Mouse (Mus musculus): Measurements from ENCODE around the gene Enpp1. TPM values are rescaled to one million over a fixed set of nuclear protein-coding genes. Genes with fewer than 3 reads are reported as not detected.

The Enpp1 gene
- polyA plus RNA-seq, 1 experiment = 4.8 TPM

GRCm38 (mm10) chr10:24596869-24597339, 115.1 kb downstream of the Enpp1 start:
- Histone ChIP-seq H3K4me3 (replicated peaks; ENCODE audit: control insufficient read depth, low read depth, low read length) (no peak overlapping the region), H3K27ac (ENCODE audit: control insufficient read depth, insufficient read depth, low read depth, low read length, poor library complexity) (no peak overlapping the region), H3K4me1 (ENCODE audit: control insufficient read depth, insufficient read depth, low read length) (no peaks in the 10 kb centered on the region)
- WGBS = 78% methylated on average over 7 of the region's 7 CpGs
- TF ChIP-seq CTCF (IDR thresholded peaks at IDR 0.05; ENCODE audit: control insufficient read depth, insufficient read depth, low read length) (no peak), POLR2A (IDR thresholded peaks at IDR 0.05; ENCODE audit: borderline replicate concordance, control insufficient read depth, low read depth, low read length) (no peak)

- no peak overlapping the region; the same call in 1 of the 2 replicates for H3K27ac ChIP-seq (ENCODE audit: control insufficient read depth, insufficient read depth, low read depth, low read length, poor library complexity)
- 52% methylated on average over 31 of the region's 31 CpGs for WGBS
Observed at GRCm38 (mm10) chr10:24596003-24596868, 115.7 kb downstream of the Enpp1 start.

GRCm38 (mm10) chr10:24595250-24596002, 116.5 kb downstream of the Enpp1 start, which contains the start of gene Ccn2:
Gene Ccn2, plus strand, starts transcription at chr10:24595442.
- no peaks in the 10 kb centered on the region for H3K4me1 ChIP-seq (ENCODE audit: control insufficient read depth, insufficient read depth, low read length)
- 2% methylated on average over 53 of the region's 53 CpGs for WGBS
- peak within 1 kb of the TSS; percentile 61; the same call in 1 of the 2 replicates for H3K27ac ChIP-seq (ENCODE audit: control insufficient read depth, insufficient read depth, low read depth, low read length, poor library complexity)
- peak within 1 kb of the TSS; percentile 54 for H3K4me3 ChIP-seq (replicated peaks; ENCODE audit: control insufficient read depth, low read depth, low read length)
- peak; percentile 31; the same call in 1 of the 2 replicates for TF ChIP-seq POLR2A (IDR thresholded peaks at IDR 0.05; ENCODE audit: borderline replicate concordance, control insufficient read depth, low read depth, low read length)
- TF ChIP-seq CTCF (IDR thresholded peaks at IDR 0.05; ENCODE audit: control insufficient read depth, insufficient read depth, low read length) = no peak

More at GRCm38 (mm10) chr10:24596003-24596868, 115.7 kb downstream of the Enpp1 start:
- TF ChIP-seq POLR2A (IDR thresholded peaks at IDR 0.05; ENCODE audit: borderline replicate concordance, control insufficient read depth, low read depth, low read length) = no peak
- no peak for TF ChIP-seq CTCF (IDR thresholded peaks at IDR 0.05; ENCODE audit: control insufficient read depth, insufficient read depth, low read length)
- peak overlapping the region; percentile 31 for H3K4me3 ChIP-seq (replicated peaks; ENCODE audit: control insufficient read depth, low read depth, low read length)
- H3K4me1 ChIP-seq (ENCODE audit: control insufficient read depth, insufficient read depth, low read length) = no peaks in the 10 kb centered on the region

GRCm38 (mm10) chr10:24593556-24593955, 118.4 kb downstream of the Enpp1 start:
- Histone ChIP-seq H3K4me3 (replicated peaks; ENCODE audit: control insufficient read depth, low read depth, low read length) (no peak overlapping the region), H3K27ac (ENCODE audit: control insufficient read depth, insufficient read depth, low read depth, low read length, poor library complexity) (no peak overlapping the region), H3K4me1 (ENCODE audit: control insufficient read depth, insufficient read depth, low read length) (no peaks in the 10 kb centered on the region)
- no peak for TF ChIP-seq POLR2A (IDR thresholded peaks at IDR 0.05; ENCODE audit: borderline replicate concordance, control insufficient read depth, low read depth, low read length)
- 71% methylated on average over 4 of the region's 4 CpGs for WGBS

GRCm38 (mm10) chr10:24592969-24593368, 119.0 kb downstream of the Enpp1 start:
- no peak overlapping the region for H3K4me3 ChIP-seq (replicated peaks; ENCODE audit: control insufficient read depth, low read depth, low read length)

GRCm38 (mm10) chr10:24592318-24592717, 119.6 kb downstream of the Enpp1 start:
- Histone ChIP-seq H3K4me1 (ENCODE audit: control insufficient read depth, insufficient read depth, low read length) (no peaks in the 10 kb centered on the region), H3K4me3 (replicated peaks; ENCODE audit: control insufficient read depth, low read depth, low read length) (no peak overlapping the region), H3K27ac (ENCODE audit: control insufficient read depth, insufficient read depth, low read depth, low read length, poor library complexity) (no peak overlapping the region)
- WGBS = 10% methylated on average over 2 of the region's 2 CpGs
- TF ChIP-seq CTCF (IDR thresholded peaks at IDR 0.05; ENCODE audit: control insufficient read depth, insufficient read depth, low read length) (no peak), POLR2A (IDR thresholded peaks at IDR 0.05; ENCODE audit: borderline replicate concordance, control insufficient read depth, low read depth, low read length) (no peak)

More at GRCm38 (mm10) chr10:24592969-24593368, 119.0 kb downstream of the Enpp1 start:
- TF ChIP-seq POLR2A (IDR thresholded peaks at IDR 0.05; ENCODE audit: borderline replicate concordance, control insufficient read depth, low read depth, low read length) (no peak), CTCF (IDR thresholded peaks at IDR 0.05; ENCODE audit: control insufficient read depth, insufficient read depth, low read length) (no peak)
- WGBS = 2% methylated on average over 7 of the region's 7 CpGs
- Histone ChIP-seq H3K4me1 (ENCODE audit: control insufficient read depth, insufficient read depth, low read length) (no peaks in the 10 kb centered on the region), H3K27ac (ENCODE audit: control insufficient read depth, insufficient read depth, low read depth, low read length, poor library complexity) (no peak overlapping the region)

- H3K27ac ChIP-seq (ENCODE audit: control insufficient read depth, insufficient read depth, low read depth, low read length, poor library complexity) = no peak overlapping the region
- TF ChIP-seq CTCF (IDR thresholded peaks at IDR 0.05; ENCODE audit: control insufficient read depth, insufficient read depth, low read length) = no peak
- TF ChIP-seq POLR2A (IDR thresholded peaks at IDR 0.05; ENCODE audit: borderline replicate concordance, control insufficient read depth, low read depth, low read length) = no peak
- H3K4me1 ChIP-seq (ENCODE audit: control insufficient read depth, insufficient read depth, low read length) = no peaks in the 10 kb centered on the region
- WGBS = 33% methylated on average over 5 of the region's 5 CpGs
- no peak overlapping the region for H3K4me3 ChIP-seq (replicated peaks; ENCODE audit: control insufficient read depth, low read depth, low read length)
Observed at GRCm38 (mm10) chr10:24591741-24592140, 120.2 kb downstream of the Enpp1 start.

- Histone ChIP-seq H3K4me1 (ENCODE audit: control insufficient read depth, insufficient read depth, low read length) (no peaks in the 10 kb centered on the region), H3K4me3 (replicated peaks; ENCODE audit: control insufficient read depth, low read depth, low read length) (no peak overlapping the region), H3K27ac (ENCODE audit: control insufficient read depth, insufficient read depth, low read depth, low read length, poor library complexity) (no peak overlapping the region)
- TF ChIP-seq POLR2A (IDR thresholded peaks at IDR 0.05; ENCODE audit: borderline replicate concordance, control insufficient read depth, low read depth, low read length) (no peak), CTCF (IDR thresholded peaks at IDR 0.05; ENCODE audit: control insufficient read depth, insufficient read depth, low read length) (peak; percentile 76)
- WGBS = 29% methylated on average over 4 of the region's 4 CpGs
Observed at GRCm38 (mm10) chr10:24591136-24591535, 120.8 kb downstream of the Enpp1 start.
